Mouse (Mus musculus): ENCODE data around the gene Ces1c. TPM values are rescaled to one million over a fixed set of nuclear protein-coding genes. Genes with fewer than 3 reads are reported as not detected.

The Ces1c gene
- total RNA-seq (2021) = not detected
- long read RNA-seq, experiment 1 = 0 reads
- long read RNA-seq, experiment 2 = 0 reads

- intact Hi-C loops (cut with DNase I) = no loop called here
- DNase-seq (ENCODE audit: low spot score in 2 of 2) = peak in 1 of 2 experiments; percentile 10
Measured at GRCm38 (mm10) chr8:93131233-93131980, at the start of gene Ces1c. Gene Ces1c, minus strand, starts transcription at chr8:93131283.

GRCm38 (mm10) chr8:93180581-93181129, 49.6 kb upstream of the Ces1c start:
- intact Hi-C loops (cut with DNase I) = no loop called here
- no peak for DNase-seq (ENCODE audit: low spot score in 2 of 2)

GRCm38 (mm10) chr8:93176593-93176992, 45.5 kb upstream of the Ces1c start:
- DNase-seq (ENCODE audit: low spot score in 2 of 2) = no peak
- intact Hi-C loops (cut with DNase I) = no loop called here

GRCm38 (mm10) chr8:93174554-93174953, 43.5 kb upstream of the Ces1c start:
- intact Hi-C loops (cut with DNase I) = no loop called here
- no peak for DNase-seq (ENCODE audit: low spot score in 2 of 2)

- intact Hi-C loops (cut with DNase I) = no loop called here
- no peak for DNase-seq (ENCODE audit: low spot score in 2 of 2)
Measured at GRCm38 (mm10) chr8:93171846-93172590, 40.9 kb upstream of the Ces1c start.

GRCm38 (mm10) chr8:93163363-93163762, 32.3 kb upstream of the Ces1c start:
- DNase-seq (ENCODE audit: low spot score in 2 of 2) = no peak
- intact Hi-C loops (cut with DNase I) = no loop called here

GRCm38 (mm10) chr8:93151401-93151800, 20.3 kb upstream of the Ces1c start:
- intact Hi-C loops (cut with DNase I) = no loop called here
- no peak for DNase-seq (ENCODE audit: low spot score in 2 of 2)

- no peak for DNase-seq (ENCODE audit: low spot score in 2 of 2)
- intact Hi-C loops (cut with DNase I) = loop anchor here (10.0 kb wide), 1 partner anchor 133 kb away; no protein-coding TSS in a partner anchor
Measured at GRCm38 (mm10) chr8:93147331-93147730, 16.2 kb upstream of the Ces1c start.

GRCm38 (mm10) chr8:93140696-93141095, 9.6 kb upstream of the Ces1c start:
- peak; percentile 25 to 63 for DNase-seq (ENCODE audit: low spot score in 2 of 2)
- intact Hi-C loops (cut with DNase I) = loop anchor here (10.0 kb wide), 1 partner anchor 126 kb away; no protein-coding TSS in a partner anchor

- intact Hi-C loops (cut with DNase I) = no loop called here
- DNase-seq (ENCODE audit: low spot score in 2 of 2) = no peak
Measured at GRCm38 (mm10) chr8:93132196-93132595, 1.1 kb upstream of the Ces1c start.

GRCm38 (mm10) chr8:93126476-93126875, 4.6 kb downstream of the Ces1c start:
- DNase-seq (ENCODE audit: low spot score in 2 of 2) = no peak
- intact Hi-C loops (cut with DNase I) = no loop called here

- DNase-seq (ENCODE audit: low spot score in 2 of 2) = no peak
- intact Hi-C loops (cut with DNase I) = no loop called here
Measured at GRCm38 (mm10) chr8:93122005-93122404, 9.1 kb downstream of the Ces1c start.

- intact Hi-C loops (cut with DNase I) = loop anchor here (1.0 kb wide), 1 partner anchor 84 kb away; no protein-coding TSS in a partner anchor
- DNase-seq (ENCODE audit: low spot score in 2 of 2) = peak; percentile 35 to 55
Measured at GRCm38 (mm10) chr8:93095376-93095775, 35.7 kb downstream of the Ces1c start.

- intact Hi-C loops (cut with DNase I) = no loop called here
- no peak for DNase-seq (ENCODE audit: low spot score in 2 of 2)
Measured at GRCm38 (mm10) chr8:93091324-93091723, 39.8 kb downstream of the Ces1c start.

GRCm38 (mm10) chr8:93088686-93089122, 42.4 kb downstream of the Ces1c start:
- DNase-seq (ENCODE audit: low spot score in 2 of 2) = peak in 1 of 2 experiments; percentile 0
- intact Hi-C loops (cut with DNase I) = no loop called here

GRCm38 (mm10) chr8:93088193-93088592, 42.9 kb downstream of the Ces1c start:
- no peak for DNase-seq (ENCODE audit: low spot score in 2 of 2)
- intact Hi-C loops (cut with DNase I) = no loop called here

- intact Hi-C loops (cut with DNase I) = no loop called here
- DNase-seq (ENCODE audit: low spot score in 2 of 2) = no peak
Measured at GRCm38 (mm10) chr8:93079887-93080286, 51.2 kb downstream of the Ces1c start, which contains the start of gene Ces1b. Gene Ces1b, minus strand, starts transcription at chr8:93080017.

- no peak for DNase-seq (ENCODE audit: low spot score in 2 of 2)
- intact Hi-C loops (cut with DNase I) = no loop called here
Measured at GRCm38 (mm10) chr8:93075251-93075650, 55.8 kb downstream of the Ces1c start.

GRCm38 (mm10) chr8:93063416-93064117, 67.5 kb downstream of the Ces1c start:
- intact Hi-C loops (cut with DNase I) = no loop called here
- DNase-seq (ENCODE audit: low spot score in 2 of 2) = no peak

All from left cerebral cortex, postnatal 14 days (tissue).